Mouse (Mus musculus) ovary, postnatal 36 days (tissue): ENCODE measurements at regions not wholly inside any gene's neighbourhood (a gene's known extent, or its start where the extent isn't known, plus 50 kb on each side); places are given as distances from the start of the nearest gene placed in this dataset.
"Not testable (repeated sequence)": the region's sequence is repeated elsewhere in the genome, so short reads cannot be mapped to it uniquely, and the experiment has no call there.

Experiments
- DNase-seq: peaks from one replicate; pipeline ENCODE4 v3.0.0; 2022; ENCODE audit warnings: low spot score, mixed read lengths

- no peak for DNase-seq
Measured at GRCm38 (mm10) chr5:52015786-52016185, 174.5 kb downstream of the Dhx15 start.

- no peak for DNase-seq
Measured at GRCm38 (mm10) chr5:52010426-52010825, 179.9 kb downstream of the Dhx15 start.

- DNase-seq = no peak
Measured at GRCm38 (mm10) chr5:52008942-52009341, 181.4 kb downstream of the Dhx15 start.

GRCm38 (mm10) chr5:52006843-52007242 lies 183.5 kb downstream of the Dhx15 start:
- DNase-seq = no peak

GRCm38 (mm10) chr5:51990847-51991610 lies 199.3 kb downstream of the Dhx15 start:
- DNase-seq = no peak

GRCm38 (mm10) chr5:51989396-51989795 lies 200.9 kb downstream of the Dhx15 start:
- no peak for DNase-seq

- no peak for DNase-seq
Measured at GRCm38 (mm10) chr5:51988913-51989312, 201.4 kb downstream of the Dhx15 start.

GRCm38 (mm10) chr5:51984966-51985365 lies 205.3 kb downstream of the Dhx15 start:
- no peak for DNase-seq

GRCm38 (mm10) chr5:51982780-51983179 lies 207.5 kb downstream of the Dhx15 start:
- no peak for DNase-seq

- no peak for DNase-seq
Measured at GRCm38 (mm10) chr5:51980901-51981300, 209.4 kb downstream of the Dhx15 start.

- DNase-seq = no peak
Measured at GRCm38 (mm10) chr5:51952499-51952898, 237.8 kb downstream of the Dhx15 start.

- no peak for DNase-seq
Measured at GRCm38 (mm10) chr5:51949996-51950395, 240.3 kb downstream of the Dhx15 start.

GRCm38 (mm10) chr5:51946062-51946461 lies 244.3 kb downstream of the Dhx15 start:
- no peak for DNase-seq

GRCm38 (mm10) chr5:51941925-51942291 lies 248.4 kb downstream of the Dhx15 start:
- not testable (repeated sequence) for DNase-seq

- DNase-seq = no peak
Measured at GRCm38 (mm10) chr5:51941255-51941924, 248.9 kb downstream of the Dhx15 start.

- DNase-seq = no peak
Measured at GRCm38 (mm10) chr5:51938845-51939244, 251.5 kb downstream of the Dhx15 start.

GRCm38 (mm10) chr5:51937320-51937719 lies 253.0 kb downstream of the Dhx15 start:
- DNase-seq = no peak

- DNase-seq = no peak
Measured at GRCm38 (mm10) chr5:51935391-51936354, 254.6 kb downstream of the Dhx15 start.

- no peak for DNase-seq
Measured at GRCm38 (mm10) chr5:51934910-51935309, 255.4 kb downstream of the Dhx15 start.

GRCm38 (mm10) chr5:51933331-51933730 lies 257.0 kb downstream of the Dhx15 start:
- no peak for DNase-seq

GRCm38 (mm10) chr5:51930416-51930815 lies 259.9 kb downstream of the Dhx15 start:
- DNase-seq = no peak

- DNase-seq = no peak
Measured at GRCm38 (mm10) chr5:51928801-51929200, 261.5 kb downstream of the Dhx15 start.
